ENCODE assay signal across 26 mouse cellular contexts in genomic region chr9:51031603-51032002, GRCm38 (mm10). TPM values are rescaled to one million over a fixed set of nuclear protein-coding genes. Genes with fewer than 3 reads are reported as not detected.
"Had no signal": no experiment of that assay in that cellular context is flagged by ENCODE, and none has a peak within 500 bp of the region (broad histone marks: within the 10 kb centered on the region; RNA-seq: fewer than 3 reads in every experiment).

No protein-coding gene starts in this region.

- H3K36me3 ChIP-seq: lung, embryonic 15.5 days; midbrain, embryonic 13.5 days; neural tube, embryonic 13.5 days; neural tube, embryonic 15.5 days; stomach, embryonic 15.5 days had no signal

- ATAC-seq: liver, postnatal 0 days; lung, postnatal 0 days; midbrain, embryonic 13.5 days; midbrain, embryonic 16.5 days had no signal

- DNase-seq: liver, postnatal 0 days; lung, adult 2 months; lung, postnatal 14 days; lung, postnatal 36 days; retina, postnatal 1 day; right cerebral cortex, adult 18-20 months; right cerebral cortex, postnatal 25 days; right cerebral cortex, postnatal 4 days; thymus, adult 2 months; thymus, postnatal 25 days; thymus, postnatal 4 days had no signal

- H3K4me2 ChIP-seq: lung, embryonic 15.5 days; midbrain, embryonic 11.5 days; midbrain, embryonic 13.5 days; neural tube, embryonic 13.5 days; neural tube, embryonic 15.5 days; stomach, embryonic 15.5 days had no signal

- H3K9me3 ChIP-seq: lung, embryonic 15.5 days; megakaryocyte, embryonic 14.5 days; midbrain, embryonic 13.5 days; neural tube, embryonic 13.5 days; neural tube, embryonic 15.5 days; stomach, embryonic 15.5 days had no signal

- H3K27me3 ChIP-seq: lung, embryonic 15.5 days; megakaryocyte, embryonic 14.5 days; midbrain, embryonic 13.5 days; neural tube, embryonic 13.5 days; neural tube, embryonic 15.5 days; stomach, embryonic 15.5 days had no signal

- H3K27ac ChIP-seq: lung, embryonic 15.5 days; macrophage; midbrain, embryonic 13.5 days; neural tube, embryonic 13.5 days; neural tube, embryonic 15.5 days; stomach, embryonic 15.5 days; stomach, postnatal 0 days had no signal

- H3K9ac ChIP-seq: liver, postnatal 0 days; lung, embryonic 15.5 days; midbrain, embryonic 13.5 days; neural tube, embryonic 13.5 days; neural tube, embryonic 15.5 days; stomach, embryonic 15.5 days had no signal

- H3K4me1 ChIP-seq: lung, embryonic 15.5 days; midbrain, embryonic 13.5 days; neural tube, embryonic 13.5 days; neural tube, embryonic 15.5 days; stomach, embryonic 15.5 days had no signal

- H3K4me3 ChIP-seq: lung, embryonic 15.5 days; megakaryocyte, embryonic 14.5 days; midbrain, embryonic 13.5 days; myocyte; neural tube, embryonic 13.5 days; neural tube, embryonic 15.5 days; stomach, embryonic 15.5 days had no signal

RNA-seq across cellular contexts. Expression of gene Btg4, which starts 29.1 kb away (rescaled TPM):
- polyA plus RNA-seq: liver, postnatal 0 days; lung, embryonic 15.5 days; macrophage; midbrain, embryonic 11.5 days; midbrain, embryonic 13.5 days; midbrain, embryonic 16.5 days; neural tube, embryonic 11.5 days; neural tube, embryonic 13.5 days; neural tube, embryonic 15.5 days; spleen, adult 2 months; stomach, embryonic 15.5 days; stomach, postnatal 0 days; thymus, adult 2 months; urinary bladder, adult 2 months had no signal
